Mouse (Mus musculus) mouse embryonic stem cell (cell line): ENCODE measurements around the gene Senp3.
"Not testable (repeated sequence)": the region's sequence is repeated elsewhere in the genome, so short reads cannot be mapped to it uniquely, and the experiment has no call there.

Source experiments
- in situ Hi-C, 2 experiments: fragments of 300-500 bp; cut with MboI; formaldehyde crosslinking; loops; 1 replicate in 1 of 2; 3 replicates in 1 of 2; pipeline ENCODE4 v1.14.3; 2019 to 2020; ENCODE audit warnings: low sequenced_read_pairs in 2 of 2, low pct_unique_long_range_greater_than_20kb in 1 of 2, mixed read lengths in 1 of 2; ENCODE audit not compliant: unreplicated experiment in 1 of 2

The Senp3 gene

DNA sequence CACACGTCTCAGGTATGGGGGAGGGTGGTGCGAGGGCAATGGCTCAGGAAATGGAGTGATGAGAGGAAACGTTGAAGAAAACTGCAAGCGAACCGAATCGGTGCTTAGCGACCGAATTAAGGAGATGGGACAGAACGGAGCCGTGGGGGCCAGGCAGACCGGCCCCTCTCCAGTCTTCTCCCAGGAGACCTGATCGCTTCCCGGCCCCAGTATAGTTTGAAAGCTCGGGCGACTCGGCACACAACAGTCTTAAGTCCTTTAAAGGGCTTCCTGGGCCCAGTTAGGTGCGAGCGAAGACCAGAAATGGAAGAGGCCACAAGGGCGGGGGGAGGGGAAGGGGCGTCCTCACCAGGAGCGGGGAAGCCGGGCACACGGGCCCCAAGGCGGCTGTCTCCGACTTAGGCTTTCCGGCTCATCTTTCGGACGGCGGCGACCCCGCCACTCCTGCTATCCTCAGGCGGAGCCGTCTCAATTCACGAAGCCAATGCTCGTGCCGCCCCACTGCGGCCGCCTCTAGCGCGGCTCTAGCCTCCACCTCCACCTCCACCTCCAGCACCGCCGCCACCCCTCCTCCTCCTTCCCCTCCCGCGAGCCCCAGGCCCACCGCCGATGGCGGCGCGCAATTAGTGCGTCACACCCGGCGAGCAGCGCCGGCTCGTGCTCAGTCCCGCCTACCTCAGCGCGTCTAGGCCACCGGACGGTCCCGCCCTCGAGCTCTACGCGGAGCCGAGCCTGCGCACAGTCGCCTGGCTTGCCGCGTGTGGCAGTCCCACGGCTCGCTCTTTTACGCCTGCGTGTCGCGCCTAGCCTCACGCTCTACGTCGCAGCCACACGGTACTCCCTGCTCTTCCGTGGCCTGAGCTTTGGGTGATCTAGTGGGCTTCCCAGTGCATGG lies at the start of gene Senp3:
TSS of gene Senp3 (minus strand) at position 771 of the 895 bp plus-strand sequence.
- in situ Hi-C loops, result loop anchor here (5.0 kb wide), 1 partner anchor 36 kb away; no protein-coding TSS in a partner anchor

DNA sequence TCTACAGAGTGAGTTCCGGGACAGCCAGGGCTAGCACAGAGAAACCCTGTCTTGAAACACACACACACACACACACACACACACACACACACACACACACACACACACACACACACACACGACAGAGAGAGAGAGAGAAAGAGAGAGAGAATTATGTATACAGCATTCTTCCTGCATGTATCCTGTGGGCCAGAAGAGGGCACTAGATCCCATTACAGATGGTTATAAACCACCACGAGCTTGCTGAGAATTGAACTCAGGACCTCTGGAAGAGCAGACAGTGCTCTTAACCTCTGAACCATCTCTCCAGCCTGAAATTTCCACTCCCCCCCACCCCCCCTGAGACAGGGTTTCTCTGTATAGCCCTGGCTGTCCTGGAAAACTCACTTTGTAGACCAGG lies 49.5 kb upstream of the Senp3 start:
- in situ Hi-C loops, result not testable (repeated sequence)

DNA sequence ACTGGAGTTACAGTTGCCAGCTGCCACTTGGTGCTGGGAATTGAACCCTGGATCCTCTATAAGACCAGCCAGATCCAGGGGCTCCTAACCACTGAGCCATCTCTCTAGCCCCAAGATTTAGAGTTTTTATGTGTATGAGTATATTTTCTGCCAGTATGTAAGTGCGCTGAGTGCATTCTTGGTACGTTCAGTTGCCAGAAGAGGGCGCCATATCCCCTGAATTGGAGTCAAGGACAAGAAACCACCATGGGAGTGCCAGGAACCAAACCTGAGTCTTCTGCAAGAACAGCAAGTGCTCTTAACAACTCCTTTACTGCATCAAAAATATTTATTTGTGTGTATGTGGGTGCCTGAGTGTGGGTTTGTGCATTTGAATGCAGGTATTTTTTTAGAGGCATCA lies 47.2 kb upstream of the Senp3 start:
- in situ Hi-C loops, result no loop called here

DNA sequence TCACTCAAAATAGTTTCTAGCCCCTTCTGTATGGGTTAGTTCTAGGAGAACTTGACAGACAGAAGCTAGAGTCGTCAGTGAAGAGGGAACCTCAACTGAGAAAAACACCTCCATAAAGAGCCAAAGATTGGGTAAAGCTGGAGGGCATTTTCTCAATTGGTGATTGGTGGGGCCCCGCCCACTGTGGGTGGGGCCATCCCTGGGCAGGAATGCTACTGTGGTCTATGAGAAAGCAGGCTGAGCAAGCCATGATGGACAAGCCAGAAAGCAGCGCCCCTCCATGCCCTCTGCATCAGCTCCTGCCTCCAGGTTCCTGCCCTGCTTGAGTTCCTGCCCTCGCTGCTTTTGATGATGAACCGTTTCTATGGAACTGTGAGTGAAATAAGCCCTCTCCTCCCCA lies 44.1 kb upstream of the Senp3 start:
- in situ Hi-C loops, result no loop called here

DNA sequence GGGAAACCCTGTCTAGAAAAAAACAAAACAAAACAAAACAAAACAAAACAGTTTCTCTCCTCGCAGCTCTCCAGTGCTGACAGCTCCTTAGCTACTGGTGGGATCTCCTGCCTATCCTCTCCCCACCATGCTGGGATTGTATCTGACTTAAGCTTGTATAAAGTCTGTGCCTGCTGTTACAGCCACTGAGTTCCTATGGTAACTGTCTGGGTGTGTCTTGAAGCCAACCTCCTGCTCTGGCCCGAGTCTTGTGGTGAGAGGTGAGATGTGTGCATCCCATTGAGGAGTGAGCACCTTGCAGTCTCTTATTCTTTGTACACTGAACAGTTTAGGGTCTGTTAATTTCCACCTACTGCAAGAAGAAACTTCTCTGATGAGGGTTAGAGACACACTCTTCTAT lies 41.2 kb upstream of the Senp3 start:
- in situ Hi-C loops, result loop anchor here in 1 of 2 experiments (25.0 kb wide), 1 partner anchor 311 kb away; the partner anchor contains the start of gene Kdm6b

DNA sequence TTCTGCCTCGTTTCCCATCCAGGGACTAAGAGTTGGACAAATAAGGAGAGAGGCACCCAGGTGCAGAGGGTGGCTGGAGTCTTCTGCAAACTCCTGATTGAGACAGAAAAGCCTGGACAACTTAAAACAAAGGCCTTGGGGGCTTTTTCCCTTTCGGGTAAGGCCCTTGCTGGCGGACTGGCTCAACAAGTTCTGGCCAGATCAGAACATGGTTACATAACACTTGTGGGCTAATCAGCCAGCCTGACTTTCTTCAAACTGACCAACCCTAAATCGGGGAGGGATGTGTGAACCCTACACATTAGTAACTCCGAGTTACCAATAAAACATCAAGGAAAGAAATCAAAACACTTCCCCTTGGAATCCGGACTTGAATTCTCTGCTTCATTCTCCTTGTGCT lies 39.0 kb upstream of the Senp3 start:
- in situ Hi-C loops, result loop anchor here in 1 of 2 experiments (25.0 kb wide), 1 partner anchor 309 kb away; the partner anchor contains the start of gene Kdm6b

DNA sequence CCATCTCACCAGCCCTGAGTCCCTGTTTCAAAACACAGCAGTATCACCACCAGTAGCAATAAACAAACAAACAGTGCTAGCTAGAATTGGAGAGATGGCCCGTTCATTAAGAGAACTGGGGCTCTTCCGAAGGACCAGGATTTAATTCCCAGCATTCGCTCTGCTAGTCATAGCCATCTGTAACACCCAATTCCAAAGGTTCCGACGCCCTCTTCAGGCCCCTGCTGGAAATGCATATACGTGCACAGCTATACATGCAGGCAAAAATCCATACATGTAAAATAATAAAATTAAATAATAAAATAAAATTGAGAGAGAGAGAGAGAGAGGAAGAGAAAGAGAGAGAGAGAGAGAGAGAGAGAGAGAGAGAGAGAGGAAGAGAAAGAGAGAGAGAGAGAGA lies 37.5 kb upstream of the Senp3 start:
- in situ Hi-C loops, result loop anchor here (5.0 to 25.0 kb wide), 4 partner anchors 37 to 307 kb away; partner anchors contain the start of genes Fxr2 (in 2 of the 2), Senp3 (in 2 of the 2), Dnah2 (in 1 of the 2) and Kdm6b (in 1 of the 2)

DNA sequence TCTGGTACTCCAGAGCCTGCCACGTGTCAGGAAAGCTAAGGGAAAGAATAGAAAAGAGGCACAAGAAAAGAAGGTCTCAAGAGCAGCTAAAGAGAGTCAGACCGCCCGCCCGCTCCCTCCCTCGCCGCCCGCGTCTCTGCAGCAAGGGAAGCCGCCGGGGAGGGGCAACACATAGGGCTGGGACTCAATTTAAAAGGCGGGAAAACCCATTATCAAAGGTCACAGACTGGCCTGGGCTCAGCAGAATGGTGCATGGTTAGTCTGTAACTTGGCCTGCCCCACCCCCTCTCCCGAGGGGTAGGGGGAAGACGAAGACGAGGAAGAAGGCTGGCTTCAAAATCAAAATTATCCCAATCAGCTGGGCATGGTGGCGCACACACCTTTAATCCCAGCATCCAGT lies 36.8 kb upstream of the Senp3 start:
- in situ Hi-C loops, result loop anchor here (5.0 to 25.0 kb wide), 4 partner anchors 36 to 306 kb away; partner anchors contain the start of genes Fxr2 (in 2 of the 2), Senp3 (in 2 of the 2), Dnah2 (in 1 of the 2) and Kdm6b (in 1 of the 2)

DNA sequence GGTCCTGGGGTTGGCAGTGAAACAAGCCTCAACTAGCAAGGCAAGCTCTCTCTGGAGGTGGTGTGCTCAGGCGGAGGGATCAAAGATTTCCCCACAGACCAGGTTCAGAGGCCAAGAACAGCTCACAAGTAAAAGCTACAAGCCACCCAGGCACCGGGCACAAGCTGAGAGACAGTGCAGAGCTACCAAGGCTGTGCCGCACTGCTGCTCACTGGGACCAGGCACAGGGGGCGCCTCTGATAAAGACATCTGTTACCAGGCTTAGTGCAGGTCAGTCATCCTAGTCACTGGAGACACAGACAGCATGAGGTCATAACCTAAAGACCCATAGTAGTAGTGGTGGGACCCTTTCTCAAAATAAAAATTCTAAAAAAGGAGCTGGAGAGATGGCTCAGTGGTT lies 35.1 kb upstream of the Senp3 start:
- in situ Hi-C loops, result loop anchor here (5.0 to 25.0 kb wide), 4 partner anchors 35 to 305 kb away; partner anchors contain the start of genes Fxr2 (in 2 of the 2), Senp3 (in 2 of the 2), Dnah2 (in 1 of the 2) and Kdm6b (in 1 of the 2)

DNA sequence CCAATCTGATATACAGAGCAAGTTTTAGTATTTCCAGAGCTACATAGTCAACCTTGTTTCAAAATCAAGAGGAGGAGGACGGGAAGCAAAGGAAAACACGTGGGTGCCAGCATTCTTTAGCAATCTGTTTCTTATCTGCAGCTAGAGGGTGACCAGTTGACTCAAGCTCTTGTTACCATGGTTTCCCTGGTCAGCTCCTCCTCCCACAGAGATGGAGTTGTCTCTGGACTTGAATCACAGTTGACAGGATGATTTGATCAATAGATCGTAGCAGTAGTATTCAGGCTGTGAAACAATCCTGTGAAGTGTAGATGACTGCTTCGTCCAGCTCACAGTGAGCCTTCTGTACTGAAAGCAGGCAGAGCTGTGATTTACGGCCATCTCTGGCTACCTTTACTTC lies 34.0 kb upstream of the Senp3 start:
- in situ Hi-C loops, result loop anchor here (5.0 to 25.0 kb wide), 4 partner anchors 34 to 304 kb away; partner anchors contain the start of genes Fxr2 (in 2 of the 2), Senp3 (in 2 of the 2), Dnah2 (in 1 of the 2) and Kdm6b (in 1 of the 2)

DNA sequence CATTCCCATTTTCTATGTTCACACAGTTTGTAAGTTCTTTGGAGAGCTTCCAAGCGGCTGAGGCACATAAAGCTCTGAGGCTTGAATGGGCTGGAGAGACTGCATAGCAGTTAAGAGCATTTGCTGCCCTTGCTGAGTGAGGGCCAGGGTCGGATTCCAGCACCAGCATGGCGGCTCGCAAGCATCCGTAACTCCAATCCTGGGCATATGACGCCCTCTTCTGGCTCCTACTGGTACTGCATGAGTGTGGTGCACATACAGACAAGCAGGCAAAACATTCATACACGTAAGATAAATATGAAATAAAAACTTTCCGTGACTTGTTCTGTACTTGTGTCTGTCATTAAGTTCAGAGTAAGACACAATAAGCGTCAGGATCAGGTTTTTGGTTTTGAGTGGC lies 33.6 kb upstream of the Senp3 start:
- in situ Hi-C loops, result loop anchor here (5.0 to 25.0 kb wide), 4 partner anchors 33 to 303 kb away; partner anchors contain the start of genes Fxr2 (in 2 of the 2), Senp3 (in 2 of the 2), Dnah2 (in 1 of the 2) and Kdm6b (in 1 of the 2)

DNA sequence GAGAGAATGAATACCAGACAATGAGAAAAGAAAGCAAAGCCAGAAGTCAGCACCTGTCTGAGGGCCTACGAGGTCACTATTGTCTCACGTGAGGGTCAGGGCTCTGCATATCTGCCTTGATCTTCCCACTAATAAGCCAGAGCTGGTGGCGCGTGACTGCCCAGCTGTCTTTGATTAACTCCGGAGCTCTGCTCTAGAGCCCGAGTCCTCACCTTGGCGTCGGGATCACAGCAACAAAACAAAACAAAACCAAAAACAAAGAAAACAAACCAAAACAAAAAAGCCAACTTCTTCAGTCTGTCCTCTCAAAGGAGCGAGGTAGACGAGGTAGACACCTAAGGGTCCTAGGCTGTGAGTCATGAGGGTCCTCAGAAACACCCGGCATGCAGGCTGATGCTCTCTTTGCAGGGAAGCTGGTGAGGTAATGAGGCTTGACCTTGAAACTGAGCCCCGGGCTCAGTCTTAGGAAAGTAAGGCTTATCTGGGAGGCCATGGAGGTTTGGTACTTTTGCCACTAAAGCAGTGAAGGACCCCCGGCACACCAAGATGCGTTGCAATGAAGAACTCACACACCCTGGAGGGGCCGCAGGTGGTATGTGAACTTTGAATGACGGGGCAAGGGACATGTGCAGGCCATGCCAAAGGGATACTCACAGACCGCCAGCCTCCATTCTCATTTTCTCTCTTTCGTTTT lies 32.9 kb upstream of the Senp3 start:
- in situ Hi-C loops, result loop anchor here (5.0 to 25.0 kb wide), 4 partner anchors 32 to 302 kb away; partner anchors contain the start of genes Fxr2 (in 2 of the 2), Senp3 (in 2 of the 2), Dnah2 (in 1 of the 2) and Kdm6b (in 1 of the 2)

DNA sequence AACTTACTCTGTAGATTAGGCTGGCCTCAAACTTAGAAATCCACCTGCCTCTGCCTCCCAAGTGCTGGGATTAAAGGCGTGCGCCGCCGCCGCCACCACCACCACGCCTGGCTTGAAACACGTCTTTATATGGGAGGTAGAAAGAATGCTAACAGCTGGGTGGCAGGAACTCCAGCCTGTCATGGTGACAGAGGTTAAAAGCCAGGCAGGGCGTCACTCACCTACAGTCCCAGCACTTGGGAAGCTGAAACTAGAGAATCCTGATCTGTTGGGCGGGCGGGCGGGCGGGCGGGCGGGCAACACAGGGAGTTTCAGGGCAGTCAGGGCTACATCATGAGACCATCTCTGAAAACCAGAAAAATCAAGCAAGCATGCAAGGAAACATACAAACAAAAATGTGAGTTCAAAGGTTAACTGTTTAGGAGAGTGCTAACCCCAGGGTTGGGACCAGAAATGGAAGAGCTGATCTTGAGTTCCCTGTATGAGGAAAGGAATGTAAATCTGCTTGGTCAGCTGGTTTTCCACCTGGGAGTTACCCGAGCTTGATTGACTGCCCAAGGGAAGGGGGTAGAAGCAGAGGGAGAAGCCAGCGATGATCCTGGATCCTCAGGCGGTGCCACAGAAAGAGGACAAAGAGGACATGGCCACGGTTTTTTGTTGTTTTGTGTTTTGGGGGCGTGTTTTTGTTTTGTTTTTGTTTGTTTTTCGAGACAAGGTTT lies 31.2 kb upstream of the Senp3 start:
- in situ Hi-C loops, result loop anchor here (10.0 to 25.0 kb wide), 3 partner anchors 78 to 301 kb away; partner anchors contain the start of genes Fxr2 (in 2 of the 2), Dnah2 (in 1 of the 2) and Kdm6b (in 1 of the 2)

DNA sequence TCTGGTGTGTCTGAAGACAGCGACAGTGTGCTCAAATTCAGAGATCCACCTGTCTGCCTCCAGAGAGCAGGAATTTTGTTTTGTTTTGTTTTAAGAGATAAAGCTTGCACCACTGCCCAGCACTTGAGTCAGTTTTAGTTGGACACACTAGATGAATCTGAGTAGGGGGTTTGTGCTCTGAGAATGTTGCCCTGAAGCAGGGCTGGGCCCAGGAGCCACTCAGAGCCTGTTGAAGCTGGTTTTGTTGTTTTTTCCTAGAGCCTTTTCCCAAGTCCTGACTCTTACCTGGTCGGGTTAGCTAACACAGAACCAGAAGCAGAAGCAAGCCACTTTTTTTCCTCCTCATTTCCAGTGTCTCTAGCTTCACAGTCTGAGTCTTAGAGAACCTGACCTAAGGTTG lies 29.2 kb upstream of the Senp3 start:
- in situ Hi-C loops, result loop anchor here (10.0 to 25.0 kb wide), 3 partner anchors 76 to 299 kb away; partner anchors contain the start of genes Fxr2 (in 2 of the 2), Dnah2 (in 1 of the 2) and Kdm6b (in 1 of the 2)

DNA sequence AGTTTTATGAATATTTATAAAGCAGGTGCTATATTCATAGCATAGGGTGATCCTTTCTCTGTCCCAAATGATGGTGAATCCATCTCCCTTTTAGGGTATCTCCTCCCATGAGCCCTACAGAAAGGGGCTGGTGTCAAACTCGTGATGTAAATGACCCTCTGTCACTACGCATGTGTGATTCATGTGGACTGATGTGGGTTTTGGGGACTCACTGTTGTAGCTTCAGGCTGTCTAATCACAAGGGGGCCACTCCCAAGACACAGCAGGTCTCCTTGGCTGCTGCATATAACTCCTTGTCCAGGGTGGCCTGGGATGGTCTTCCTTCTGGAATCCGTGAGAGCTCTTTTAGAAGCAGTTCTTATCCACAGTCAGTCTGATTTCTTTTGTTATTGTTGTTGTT lies 28.6 kb upstream of the Senp3 start:
- in situ Hi-C loops, result loop anchor here (10.0 to 25.0 kb wide), 3 partner anchors 76 to 298 kb away; partner anchors contain the start of genes Fxr2 (in 2 of the 2), Dnah2 (in 1 of the 2) and Kdm6b (in 1 of the 2)

DNA sequence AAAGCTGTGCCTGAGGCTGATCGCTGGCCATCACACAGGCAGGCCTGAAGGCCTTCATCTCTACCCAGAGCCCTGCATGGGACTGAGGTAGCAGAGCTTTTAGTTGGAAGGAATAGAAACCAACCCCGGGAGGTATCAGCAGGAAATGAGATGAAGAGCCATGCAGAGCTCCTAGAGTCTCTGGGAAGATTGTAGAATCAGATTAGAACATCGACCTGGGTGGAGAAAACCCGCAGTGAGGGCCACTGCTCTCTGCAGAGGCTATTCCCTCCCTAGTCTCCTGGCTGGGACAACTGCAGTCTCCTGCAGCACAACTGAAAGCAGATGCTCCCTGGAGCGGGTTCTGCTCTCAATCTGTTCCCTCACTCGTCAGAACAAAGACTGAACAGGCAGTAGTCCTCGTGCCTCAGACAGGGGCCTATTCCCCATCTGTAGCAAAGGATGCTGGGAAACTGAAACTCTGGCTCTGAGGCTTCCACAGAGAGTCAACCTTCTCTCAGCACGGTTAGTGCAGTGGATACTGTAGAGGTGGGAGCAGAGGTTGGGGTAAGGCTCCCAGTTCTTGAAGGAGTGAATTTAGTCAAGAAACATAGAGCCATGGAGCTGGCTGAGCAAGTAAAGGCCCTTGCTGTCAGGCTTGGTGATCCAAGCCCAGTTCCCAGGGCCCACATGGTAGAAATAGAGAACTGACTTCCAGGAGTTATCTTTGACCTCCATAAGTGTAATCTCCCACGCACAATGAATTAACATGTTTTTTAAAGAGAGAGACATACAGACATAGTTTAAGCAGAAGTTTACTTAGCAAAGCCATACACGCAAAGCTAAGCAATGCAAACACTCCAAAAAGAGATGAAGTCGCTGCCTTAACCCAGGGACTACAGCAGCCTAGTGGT lies 27.9 kb upstream of the Senp3 start:
- in situ Hi-C loops, result loop anchor here (10.0 to 25.0 kb wide), 3 partner anchors 75 to 297 kb away; partner anchors contain the start of genes Fxr2 (in 2 of the 2), Dnah2 (in 1 of the 2) and Kdm6b (in 1 of the 2)
